8 mouse cellular contexts compared by ENCODE assay signal in genomic region chr9:114116672-114117071, GRCm38 (mm10). TPM values are rescaled to one million over a fixed set of nuclear protein-coding genes. Genes with fewer than 3 reads are reported as not detected.
DNase-seq lines count a peak whose midpoint lies in the region; ATAC-seq and TF ChIP-seq lines count a peak whose summit lies in the region.
"Not testable (repeated sequence)": the region's sequence is repeated elsewhere in the genome, so short reads cannot be mapped to it uniquely, and the experiment has no call there.

No protein-coding gene starts in this region.

- H3K4me3 ChIP-seq in hindbrain, embryonic 11.5 days (ENCODE audit: low read depth, low read length); lung, adult 2 months (replicated peaks; ENCODE audit: extremely low read depth, low read depth, low read length): not testable (repeated sequence)

- 32% methylated on average over 5 of the region's 5 CpGs for WGBS in hindbrain, embryonic 11.5 days
- WGBS in lung, adult 2 months: 13% methylated on average over 5 of the region's 5 CpGs

- not testable (repeated sequence) for H3K27me3 ChIP-seq in hindbrain, embryonic 11.5 days (ENCODE audit: control insufficient read depth, insufficient read depth, low read length)

- not testable (repeated sequence) for TF ChIP-seq POLR2A in lung, adult 2 months (IDR thresholded peaks at IDR 0.05; ENCODE audit: borderline replicate concordance, extremely low read depth, low read depth, low read length)

- not testable (repeated sequence) for H3K4me1 ChIP-seq in hindbrain, embryonic 11.5 days (replicated peaks; ENCODE audit: control insufficient read depth, insufficient read depth, low read length); lung, adult 2 months (ENCODE audit: control insufficient read depth, insufficient read depth, low read length)

- peak; percentile 72 for DNase-seq in adipocyte (ENCODE audit: low spot score)
- DNase-seq in cerebellum, postnatal 10 days: peak; percentile 83 to 84
- peak; percentile 79 for DNase-seq in hindbrain, embryonic 11.5 days (ENCODE audit: low spot score)
- DNase-seq in layer of hippocampus, adult 9-10 months (ENCODE audit: low spot score): peak; percentile 62
- DNase-seq in lung, adult 2 months: peak; percentile 61
- DNase-seq in retina, embryonic 14.5 days (ENCODE audit: low spot score): peak; percentile 79
- peak; percentile 48 to 57 for DNase-seq in urinary bladder, postnatal 36 days (ENCODE audit: low spot score in 2 of 2)

- not testable (repeated sequence) for H3K36me3 ChIP-seq in hindbrain, embryonic 11.5 days (ENCODE audit: control insufficient read depth, insufficient read depth, low read length)

- H3K4me2 ChIP-seq in hindbrain, embryonic 11.5 days (replicated peaks; ENCODE audit: low read depth, low read length): not testable (repeated sequence)

- H3K9me3 ChIP-seq in hindbrain, embryonic 11.5 days (ENCODE audit: control insufficient read depth, low read length): not testable (repeated sequence)

- ATAC-seq in frontal cortex, adult (ENCODE audit: low TSS enrichment): 0 out of 2 replicates have a peak, but pooled peaks have one; percentile 55
- ATAC-seq in hindbrain, embryonic 11.5 days (ENCODE audit: low FRiP score): not testable (repeated sequence)

- H3K27ac ChIP-seq in hindbrain, embryonic 11.5 days (ENCODE audit: low read depth, low read length): not testable (repeated sequence)

- TF ChIP-seq CTCF in lung, adult 2 months (IDR thresholded peaks at IDR 0.05; ENCODE audit: insufficient read depth, low read length): peak; percentile 28; the same call in 1 of the 2 replicates

- not testable (repeated sequence) for H3K9ac ChIP-seq in hindbrain, embryonic 11.5 days (ENCODE audit: low read depth, low read length)

RNA-seq across cellular contexts. Expression of gene Susd5, which starts 59.7 kb away (rescaled TPM):
- 0.63 and 0.90 TPM in 2 replicates for polyA plus RNA-seq in hindbrain, embryonic 11.5 days (2014; fragmentation: Nextera tagmentation; extraction: Ambion mirVana)
- polyA plus RNA-seq in lung, adult 2 months (2012; rRNA removed): 0.37 and 0.79 TPM in 2 replicates
